ENCODE assay signal across 8 mouse cellular contexts in genomic region chr13:91223587-91224437, GRCm38 (mm10). TPM values are rescaled to one million over a fixed set of nuclear protein-coding genes. Genes with fewer than 3 reads are reported as not detected.
DNase-seq lines count a peak whose midpoint lies in the region; ATAC-seq and TF ChIP-seq lines count a peak whose summit lies in the region.

Gene Atg10, minus strand, starts transcription at chr13:91223968.

- no peaks in the 10 kb centered on the region for H3K36me3 ChIP-seq in ES-E14 (ENCODE audit: control insufficient read depth, insufficient read depth, low read length, poor library complexity, severe bottlenecking)
- no peaks in the 10 kb centered on the region for H3K36me3 ChIP-seq in forebrain, embryonic 15.5 days
- no peaks in the 10 kb centered on the region for H3K36me3 ChIP-seq in lung, embryonic 14.5 days (ENCODE audit: insufficient read depth)
- no peaks in the 10 kb centered on the region for H3K36me3 ChIP-seq in thymus, adult 2 months (ENCODE audit: control insufficient read depth, insufficient read depth, low read length)

- 0 out of 2 replicates have a peak, but pooled peaks have one; percentile 2 for TF ChIP-seq CTCF in layer of hippocampus, adult 2 months (conservative IDR thresholded peaks at IDR 0.05)
- TF ChIP-seq CTCF in lung, embryonic 14.5 days (IDR thresholded peaks at IDR 0.05; ENCODE audit: low read depth), result no peak
- no peak for TF ChIP-seq CTCF in olfactory bulb, adult 2 months (IDR thresholded peaks at IDR 0.05; ENCODE audit: insufficient read depth, low read depth, low read length)
- TF ChIP-seq CTCF in thymus, adult 2 months (IDR thresholded peaks at IDR 0.05; ENCODE audit: borderline replicate concordance, control insufficient read depth, extremely low read depth, insufficient read depth, low read length, poor library complexity), result peak; percentile 17; the same call in 1 of the 2 replicates

- 1% methylated on average over 55 of the region's 55 CpGs for WGBS in forebrain, embryonic 15.5 days
- 1% methylated on average over 55 of the region's 55 CpGs for WGBS in lung, embryonic 14.5 days
- WGBS in olfactory bulb, adult 2 months, result under 1% methylated on average over 55 of the region's 55 CpGs
- under 1% methylated on average over 55 of the region's 55 CpGs for WGBS in thymus, adult 2 months

- in situ Hi-C loops in ES-E14 (cut with MboI; ENCODE audit: low sequenced_read_pairs in 2 of 2, unreplicated experiment in 2 of 2), result no loop called here

- H3K4me2 ChIP-seq in forebrain, embryonic 15.5 days (replicated peaks), result peak within 1 kb of the TSS; percentile 55
- peak within 1 kb of the TSS; percentile 72 for H3K4me2 ChIP-seq in lung, embryonic 14.5 days

- TF ChIP-seq POLR2A in olfactory bulb, adult 2 months (IDR thresholded peaks at IDR 0.05; ENCODE audit: insufficient read depth, low read depth, low read length), result peak; percentile 86
- TF ChIP-seq POLR2A in thymus, adult 2 months (IDR thresholded peaks at IDR 0.05; ENCODE audit: control insufficient read depth, extremely low read depth, insufficient read depth, low read length, poor library complexity), result peak; percentile 79

- intact Hi-C loops in heart, postnatal 36 days (cut with DNase I), result loop anchor here (1.0 to 10.0 kb wide), 5 partner anchors 62 to 411 kb away; partner anchors contain the start of genes Rps23 and Ssbp2

- H3K9ac ChIP-seq in ES-E14 (ENCODE audit: insufficient read depth, low read depth, low read length, poor library complexity, severe bottlenecking), result peak within 1 kb of the TSS; percentile 81
- H3K9ac ChIP-seq in forebrain, embryonic 15.5 days (replicated peaks), result peak within 1 kb of the TSS; percentile 92
- peak within 1 kb of the TSS; percentile 77 for H3K9ac ChIP-seq in lung, embryonic 14.5 days

- no peaks in the 10 kb centered on the region for H3K9me3 ChIP-seq in ES-E14 (ENCODE audit: control insufficient read depth, insufficient read depth, low read depth, low read length)
- H3K9me3 ChIP-seq in forebrain, embryonic 15.5 days, result no peaks in the 10 kb centered on the region
- H3K9me3 ChIP-seq in lung, embryonic 14.5 days (ENCODE audit: low read depth, low read length), result no peaks in the 10 kb centered on the region

- H3K27me3 ChIP-seq in forebrain, embryonic 15.5 days, result no peaks in the 10 kb centered on the region
- H3K27me3 ChIP-seq in lung, embryonic 14.5 days (ENCODE audit: insufficient read depth, low read length), result no peaks in the 10 kb centered on the region
- no peaks in the 10 kb centered on the region for H3K27me3 ChIP-seq in thymus, adult 2 months (ENCODE audit: control insufficient read depth, insufficient read depth, low read length)

- H3K4me3 ChIP-seq in ES-E14 (ENCODE audit: insufficient read depth in 1 of 2, low read depth in 1 of 2, low read length in 2 of 2, poor library complexity in 1 of 2, severe bottlenecking in 1 of 2), result peak within 1 kb of the TSS; percentile 69 to 79
- peak within 1 kb of the TSS; percentile 75 for H3K4me3 ChIP-seq in forebrain, embryonic 15.5 days
- peak within 1 kb of the TSS; percentile 85 for H3K4me3 ChIP-seq in layer of hippocampus, adult 2 months
- peak within 1 kb of the TSS; percentile 62 for H3K4me3 ChIP-seq in lung, embryonic 14.5 days (ENCODE audit: low read depth, low read length)
- peak within 1 kb of the TSS; percentile 90 for H3K4me3 ChIP-seq in olfactory bulb, adult 2 months (ENCODE audit: insufficient read depth, low read depth, low read length)
- H3K4me3 ChIP-seq in thymus, adult 2 months (ENCODE audit: control insufficient read depth, insufficient read depth, low read length), result peak within 1 kb of the TSS; percentile 83

- peaks cover 7% of the 10 kb centered on the region in 2 experiments for H3K4me1 ChIP-seq in ES-E14 (ENCODE audit: control insufficient read depth in 2 of 2, insufficient read depth in 2 of 2, low read length in 2 of 2, poor library complexity in 1 of 2)
- H3K4me1 ChIP-seq in forebrain, embryonic 15.5 days, result peaks cover 12% of the 10 kb centered on the region
- no peaks in the 10 kb centered on the region for H3K4me1 ChIP-seq in lung, embryonic 14.5 days (ENCODE audit: insufficient read depth)
- no peaks in the 10 kb centered on the region for H3K4me1 ChIP-seq in olfactory bulb, adult 2 months (ENCODE audit: control insufficient read depth, insufficient read depth, low read length)
- peaks cover 2% of the 10 kb centered on the region; the same call in 1 of the 2 replicates for H3K4me1 ChIP-seq in thymus, adult 2 months (replicated peaks; ENCODE audit: control insufficient read depth, insufficient read depth, low read length)

- peak; percentile 98 for ATAC-seq in forebrain, embryonic 15.5 days (replicated peaks)
- peak; percentile 98 for ATAC-seq in lung, embryonic 14.5 days (ENCODE audit: insufficient read depth)

- DNase-seq in ES-E14 (ENCODE audit: low read depth, low spot score), result peak; percentile 89
- peak; percentile 95 for DNase-seq in cerebellum, adult 11-12 months
- peak; percentile 92 to 94 for DNase-seq in heart, postnatal 36 days
- DNase-seq in layer of hippocampus, adult 2 months (ENCODE audit: low spot score in 2 of 2), result peak; percentile 86 to 91
- DNase-seq in lung, embryonic 14.5 days, result peak; percentile 94
- DNase-seq in thymus, adult 2 months, result peak; percentile 94

- H3K27ac ChIP-seq in ES-E14 (ENCODE audit: insufficient read depth, low read depth, low read length, poor library complexity, severe bottlenecking), result peak within 1 kb of the TSS; percentile 83
- H3K27ac ChIP-seq in forebrain, embryonic 15.5 days (replicated peaks), result peak within 1 kb of the TSS; percentile 94
- peak within 1 kb of the TSS; percentile 99 for H3K27ac ChIP-seq in layer of hippocampus, adult 2 months
- H3K27ac ChIP-seq in lung, embryonic 14.5 days (ENCODE audit: low read depth), result peak within 1 kb of the TSS; percentile 94
- peak within 1 kb of the TSS; percentile 97 for H3K27ac ChIP-seq in olfactory bulb, adult 2 months (ENCODE audit: insufficient read depth, low read depth, low read length)
- peak within 1 kb of the TSS; percentile 64 for H3K27ac ChIP-seq in thymus, adult 2 months (ENCODE audit: control insufficient read depth, insufficient read depth, low read length)

TF ChIP-seq in ES-E14, 5 proteins besides CTCF, POLR2A, EP300 and RAD21:
- TF ChIP-seq CHD2 (IDR thresholded peaks at IDR 0.05; ENCODE audit: low read depth, low read length), result peak; percentile 72
- TF ChIP-seq HCFC1 (IDR thresholded peaks at IDR 0.05; ENCODE audit: borderline replicate concordance, insufficient read depth, low read length), result no peak; the same call in 1 of the 2 replicates
TF ChIP-seq in ES-E14: peak in this region for 1.

RNA-seq across cellular contexts. Expression of gene Atg10, which starts in this region (rescaled TPM):
- 2.0 and 2.6 TPM in 2 replicates for total RNA-seq in ES-E14 (2012; rRNA removed)
- polyA plus RNA-seq in forebrain, embryonic 15.5 days (2015; fragmentation: Nextera tagmentation; extraction: Ambion mirVana), result 14.3 and 16.3 TPM in 2 replicates
- 10 to 100 TPM; 26.6 to 31.4 TPM for total RNA-seq in heart, postnatal 36 days (2021)
- 10 to 100 TPM; 15.3 to 17.2 TPM for total RNA-seq in layer of hippocampus, adult 2 months (2021)
- 13.4 and 14.9 TPM in 2 replicates for polyA plus RNA-seq in lung, embryonic 14.5 days (2014; fragmentation: Nextera tagmentation; extraction: Ambion mirVana)
- polyA plus RNA-seq in olfactory bulb, adult 2 months (2012; ENCODE audit: insufficient read depth, insufficient read length, low replicate concordance, missing spikeins), result not detected in 2 replicates
- polyA plus RNA-seq in thymus, adult 2 months (2012; rRNA removed), result 1.4 and 1.6 TPM in 2 replicates

Comparison
In these comparisons a context has a peak if more than half of its experiments do, and no peak if none do; other contexts are left out.
1. Peak in every context shown above with its lines: DNase-seq, ATAC-seq, H3K4me3 ChIP-seq and H3K27ac ChIP-seq.
2. CTCF ChIP-seq: peak in layer of hippocampus, adult 2 months (single experiment) and thymus, adult 2 months (single experiment); none in lung, embryonic 14.5 days (single experiment) and olfactory bulb, adult 2 months (single experiment).